Mouse (Mus musculus) G1E (cell line): ENCODE data around the gene Rap1gds1.

ENCODE experiments used
- CTCF ChIP-seq: IDR thresholded peaks from 2 replicates; pipeline ENCODE4 v1.5.1; 2012; ENCODE audit warnings: low read depth, low read length, inconsistent platforms, mixed read lengths
- GATA1 ChIP-seq: IDR thresholded peaks from 2 replicates; pipeline ENCODE4 v1.6.1; 2012; ENCODE audit warnings: borderline replicate concordance, low read length, inconsistent platforms, mixed read lengths
- GATA2 ChIP-seq: IDR thresholded peaks from 2 replicates; pipeline ENCODE4 v1.6.1; 2012; ENCODE audit warnings: low read depth, low read length, inconsistent platforms, borderline replicate concordance
- POLR2AphosphoS5 ChIP-seq: IDR thresholded peaks from 2 replicates; pipeline ENCODE4 v1.6.1; 2012; ENCODE audit warnings: low read depth, low read length, inconsistent platforms; ENCODE audit not compliant: insufficient replicate concordance
- TAL1 ChIP-seq: conservative IDR thresholded peaks from 2 replicates; pipeline ENCODE4 v1.6.1; 2012; ENCODE audit warnings: low read depth, low read length, inconsistent platforms, mixed read lengths

DNA sequence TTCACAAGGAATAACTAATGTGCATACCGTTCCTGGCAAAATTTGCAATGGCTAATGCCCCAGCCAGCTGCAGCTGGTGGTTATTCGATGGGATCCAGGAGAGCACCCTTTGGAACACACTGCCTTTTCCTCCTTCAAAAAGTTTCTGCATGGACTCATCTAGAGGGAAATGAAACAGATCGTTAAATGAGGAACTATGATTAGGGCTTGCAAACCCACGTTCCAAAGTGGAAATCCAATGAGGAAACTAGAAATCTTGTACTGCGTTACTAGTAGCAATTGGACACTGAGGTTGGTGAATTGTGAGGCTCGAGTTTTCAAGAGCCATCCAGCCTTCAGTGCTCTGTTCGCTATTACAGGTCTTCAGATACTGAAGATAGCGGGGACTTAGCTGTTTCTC lies 116.5 kb downstream of the Rap1gds1 start:
- TF ChIP-seq GATA1 (no peak), POLR2AphosphoS5 (no peak), CTCF (no peak), TAL1 (no peak), GATA2 (no peak)
